Mouse (Mus musculus) myocyte (in vitro differentiated cells): Measurements from ENCODE around the gene Nr2c2.

Source experiments
- MAX ChIP-seq: IDR thresholded peaks from one replicate; pipeline ENCODE4 v1.6.1; 2011; ENCODE audit warnings: low read depth, mild to moderate bottlenecking, control low read depth
- MYOD1 ChIP-seq, 3 experiments: IDR thresholded peaks; one replicate each; pipeline ENCODE4 v1.6.1; 2011; ENCODE audit warnings: control low read depth in 2 of 3, low read depth in 2 of 3, mild to moderate bottlenecking in 2 of 3, moderate library complexity in 1 of 3; ENCODE audit not compliant: insufficient read length in 2 of 3, control insufficient read depth in 1 of 3
- POLR2A ChIP-seq: IDR thresholded peaks from one replicate; pipeline ENCODE4 v1.6.1; 2011; ENCODE audit warnings: low read depth, mild to moderate bottlenecking, control low read depth, moderate library complexity; ENCODE audit not compliant: insufficient read length
- POLR2AphosphoS2 ChIP-seq: IDR thresholded peaks from one replicate; pipeline ENCODE4 v1.6.1; 2011; ENCODE audit warnings: low read depth, control low read depth; ENCODE audit not compliant: insufficient read length
- SRF ChIP-seq: IDR thresholded peaks from one replicate; pipeline ENCODE4 v1.6.1; 2011; ENCODE audit warnings: low read depth; ENCODE audit not compliant: control insufficient read depth, insufficient read length
- TCF12 ChIP-seq: IDR thresholded peaks from one replicate; pipeline ENCODE4 v1.6.1; 2011; ENCODE audit warnings: mild to moderate bottlenecking, control low read depth; ENCODE audit not compliant: poor library complexity, insufficient read depth, severe bottlenecking

GRCm38 (mm10) chr6:92063452-92063851 is 27.7 kb upstream of the Nr2c2 start:
- no peak for TF ChIP-seq TCF12
- no peak for TF ChIP-seq POLR2AphosphoS2
- TF ChIP-seq POLR2A: no peak
- TF ChIP-seq MAX: no peak
- no peak for TF ChIP-seq SRF
- TF ChIP-seq MYOD1 (IDR thresholded peaks at IDR 0.05; ENCODE audit: control insufficient read depth in 1 of 3, insufficient read length in 2 of 3, low read depth in 2 of 3): no peak
